Mouse (Mus musculus) thymus, postnatal 4 days (tissue): Measurements from ENCODE around the gene Cic.

ENCODE experiments used
- DNase-seq: peaks from one replicate; pipeline ENCODE4 v3.0.0; 2021

Cic gene

DNA sequence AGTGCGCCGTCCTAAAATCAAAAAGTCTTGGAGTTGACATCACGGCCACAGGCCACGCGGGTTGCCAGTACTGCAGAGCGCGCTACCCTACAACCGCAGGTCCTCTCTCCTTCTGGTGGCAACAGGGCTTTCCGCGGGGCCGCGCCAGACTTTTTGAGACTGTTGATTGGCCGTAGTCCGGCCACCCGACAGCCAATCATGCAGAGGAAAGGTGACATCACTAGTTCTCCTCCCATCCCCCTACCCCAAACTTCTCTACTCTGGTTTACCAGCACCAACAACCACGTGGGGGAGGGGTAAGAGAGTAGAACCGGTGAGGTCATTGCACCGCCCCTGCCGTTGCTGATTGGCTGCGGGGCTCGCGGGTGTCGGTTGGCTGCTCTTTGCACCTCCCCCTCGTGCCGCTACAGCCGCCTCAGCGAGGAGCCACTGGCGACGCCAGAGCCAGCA is at the start of gene Cic:
Cic (plus strand) TSS at position 404 of the 450 bp plus-strand sequence.
- peak; percentile 96 for DNase-seq

DNA sequence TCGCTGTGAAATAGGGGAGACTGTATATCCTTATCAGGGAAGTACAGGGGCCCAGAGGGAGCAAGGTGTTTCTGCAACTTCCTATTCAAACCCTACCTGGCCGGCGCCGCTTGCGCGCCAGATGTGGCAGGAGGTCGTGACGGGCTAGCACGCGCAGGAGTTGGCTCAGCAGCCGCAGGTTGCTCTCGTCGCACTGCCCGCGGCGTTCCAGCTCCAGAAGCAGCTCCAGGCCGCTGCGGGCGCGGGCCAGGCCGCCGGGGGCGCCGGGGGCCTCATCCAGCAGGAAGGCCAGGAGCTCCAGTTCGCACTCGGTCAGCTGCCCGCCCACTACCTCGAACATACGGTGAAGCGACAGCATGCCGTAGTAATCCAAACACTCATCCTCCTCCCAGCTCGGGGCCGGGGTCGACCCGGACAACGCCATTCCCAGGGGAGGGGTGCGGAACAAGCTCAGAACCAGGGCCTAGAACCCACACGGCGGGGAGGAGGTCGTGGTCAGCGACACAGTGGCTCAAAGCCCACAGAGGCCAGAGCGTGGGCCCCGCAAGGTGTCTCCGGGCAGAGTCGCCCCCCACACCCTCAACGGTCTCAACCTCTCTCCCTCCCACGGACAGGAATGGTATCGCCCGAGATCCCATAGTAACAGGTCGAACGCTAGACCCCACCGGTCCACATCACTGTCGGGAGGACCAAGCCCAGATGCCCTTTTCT is 48.6 kb upstream of the Cic start:
- DNase-seq, result peak; percentile 83

DNA sequence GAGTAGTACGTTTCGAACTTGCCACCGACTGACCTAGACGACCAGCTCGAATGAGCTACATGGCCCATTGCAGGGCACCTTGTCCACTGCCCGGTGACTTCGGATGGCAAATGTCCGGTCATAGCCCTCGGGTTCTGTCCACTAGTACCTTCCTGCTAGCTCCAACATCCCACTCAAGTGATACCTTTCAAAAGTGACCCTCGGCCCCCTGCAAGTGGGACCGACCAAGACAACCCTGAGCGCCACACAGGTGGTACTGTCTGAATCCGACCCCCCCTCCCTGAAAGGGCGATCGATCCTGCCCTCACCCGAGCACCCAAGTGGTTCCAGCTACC is 48.1 kb upstream of the Cic start:
- DNase-seq, result no peak

DNA sequence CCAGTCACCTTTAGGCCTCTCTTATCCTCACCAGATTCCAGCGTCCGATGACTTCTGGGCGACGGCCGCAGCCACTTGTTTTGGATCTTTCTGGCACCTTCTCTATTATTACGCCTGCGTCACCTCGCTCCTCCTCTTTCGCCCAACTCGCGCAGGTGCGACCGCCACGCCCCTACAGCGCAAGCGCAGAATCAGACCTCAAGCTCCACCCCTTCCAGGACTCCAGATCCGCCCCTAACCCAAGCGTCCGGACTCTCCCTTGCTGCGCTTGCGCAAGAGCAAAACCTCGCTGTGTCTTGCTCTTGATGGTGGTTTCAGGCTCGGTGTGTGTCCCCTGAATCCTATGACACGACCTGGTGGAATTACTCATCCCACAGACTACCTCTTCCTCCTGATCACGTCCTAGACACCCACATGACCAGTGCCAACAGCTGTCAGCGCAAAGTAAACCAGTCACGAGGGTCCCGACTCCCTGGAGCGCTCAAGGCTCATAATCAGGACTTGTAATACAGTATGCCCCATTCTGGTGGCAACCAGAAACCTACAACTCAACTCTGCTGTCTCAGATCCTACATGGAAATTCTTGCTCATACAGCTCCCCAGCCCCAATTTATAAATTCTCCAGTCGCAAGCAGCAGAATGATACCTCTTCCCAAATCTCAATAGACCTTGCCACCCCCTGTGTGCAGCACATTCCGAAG is 47.6 kb upstream of the Cic start:
- DNase-seq, result peak; percentile 96

DNA sequence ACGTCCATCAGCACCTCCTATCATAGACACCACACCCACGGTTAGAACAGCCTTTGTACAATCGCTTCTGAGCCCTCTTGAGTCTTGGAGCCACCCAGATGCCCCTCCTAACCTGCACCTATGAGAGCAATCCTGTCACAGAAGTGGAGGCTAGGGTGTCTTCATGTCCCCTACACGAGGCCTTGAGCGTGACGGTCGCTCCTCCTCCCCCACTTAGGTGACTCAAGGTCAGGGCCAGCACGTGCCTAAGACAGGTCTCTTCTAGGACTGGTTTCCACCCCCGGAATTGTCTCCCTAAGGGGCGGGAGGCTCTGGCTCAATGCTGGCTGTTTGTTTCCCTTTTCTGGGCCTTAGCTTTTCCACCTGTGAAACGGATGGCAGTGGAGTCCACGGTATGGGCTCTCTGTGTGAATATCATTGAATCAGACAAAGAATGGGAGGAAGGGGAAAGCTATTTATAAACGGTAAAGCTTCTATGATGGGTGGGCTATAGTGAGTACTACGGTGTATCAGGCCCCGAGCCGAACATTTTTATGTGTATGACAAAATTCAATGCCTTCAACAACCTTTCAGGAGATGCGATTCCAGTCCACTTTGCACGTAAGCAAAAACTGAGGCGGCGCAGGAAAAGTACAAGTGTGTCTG is 46.9 kb upstream of the Cic start, which contains the start of gene Dedd2:
Dedd2 (minus strand) TSS at position 159 of the 645 bp plus-strand sequence.
- DNase-seq, result no peak

DNA sequence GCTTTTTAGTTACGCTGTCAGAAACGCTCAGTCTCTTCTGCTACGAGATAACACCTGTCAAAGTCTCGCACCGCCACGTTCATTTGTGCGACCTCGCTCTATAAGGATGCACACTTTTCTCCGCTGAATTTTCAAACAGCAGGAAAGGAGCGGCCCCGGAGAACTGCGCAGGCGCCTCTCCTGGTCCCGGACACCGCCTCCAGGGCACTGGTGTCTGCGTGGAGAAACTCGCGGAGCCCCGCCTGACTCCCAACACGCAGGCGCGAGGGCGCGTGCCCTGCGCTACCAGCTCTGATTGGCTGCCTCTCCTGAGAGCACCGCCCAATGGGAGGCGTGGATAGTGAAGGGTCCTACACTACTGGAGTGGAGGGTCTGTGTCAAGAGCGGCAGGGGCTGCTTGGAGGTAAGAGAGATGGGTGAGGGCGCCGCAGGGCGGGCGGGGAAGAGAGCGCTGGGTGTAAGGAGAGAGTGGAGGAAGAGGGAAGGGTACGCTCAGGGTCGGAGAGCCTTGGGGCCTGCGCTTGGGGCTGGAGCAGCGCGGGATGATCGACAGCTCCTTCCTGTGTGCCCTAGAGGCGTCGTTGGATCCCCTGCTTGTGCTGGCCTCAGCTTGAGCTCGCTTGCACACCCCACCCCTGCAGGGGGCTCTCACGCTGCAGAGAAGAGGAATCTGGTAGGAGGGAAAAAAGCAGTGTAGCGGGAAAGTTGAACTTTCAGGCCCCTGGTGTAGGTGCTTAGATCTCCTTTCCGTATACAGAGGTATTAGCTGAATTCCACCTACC is 46.2 kb upstream of the Cic start, which contains the start of gene Zfp526:
Zfp526 (plus strand) TSS at position 324 of the 782 bp plus-strand sequence.
- DNase-seq, result peak; percentile 97

DNA sequence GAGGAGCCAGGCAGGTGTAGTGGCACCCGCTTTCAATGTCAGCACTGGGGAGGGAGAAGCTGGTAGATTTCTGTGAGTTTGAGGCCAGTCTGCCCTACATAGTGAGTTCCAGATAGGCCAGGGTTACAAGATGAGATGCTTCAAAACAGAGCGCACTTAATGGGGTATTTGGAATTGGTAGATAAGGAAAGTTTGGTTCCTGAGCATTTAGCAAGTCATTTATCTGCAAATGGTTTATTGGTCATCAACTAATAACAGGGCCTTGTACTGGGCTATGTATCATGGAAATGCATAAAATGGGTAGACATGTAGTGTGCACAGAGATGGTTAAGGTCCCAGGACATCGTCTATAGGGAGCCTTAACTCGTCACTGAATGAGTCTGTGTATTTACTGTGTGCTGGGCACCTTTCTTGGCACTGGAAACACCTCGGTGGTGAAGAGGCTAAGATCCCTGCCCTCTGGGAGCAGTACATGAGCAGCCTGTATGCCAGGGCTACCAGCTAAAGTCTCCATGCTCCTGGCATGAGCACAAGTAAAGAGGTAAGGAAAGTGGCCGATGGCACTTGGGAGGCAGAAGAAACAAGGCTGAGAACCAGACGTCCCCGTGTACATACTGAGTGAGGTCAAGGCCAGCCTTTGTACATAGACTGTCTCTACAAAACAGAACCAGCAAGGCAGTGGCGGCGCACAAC is 45.1 kb upstream of the Cic start:
- DNase-seq, result no peak

DNA sequence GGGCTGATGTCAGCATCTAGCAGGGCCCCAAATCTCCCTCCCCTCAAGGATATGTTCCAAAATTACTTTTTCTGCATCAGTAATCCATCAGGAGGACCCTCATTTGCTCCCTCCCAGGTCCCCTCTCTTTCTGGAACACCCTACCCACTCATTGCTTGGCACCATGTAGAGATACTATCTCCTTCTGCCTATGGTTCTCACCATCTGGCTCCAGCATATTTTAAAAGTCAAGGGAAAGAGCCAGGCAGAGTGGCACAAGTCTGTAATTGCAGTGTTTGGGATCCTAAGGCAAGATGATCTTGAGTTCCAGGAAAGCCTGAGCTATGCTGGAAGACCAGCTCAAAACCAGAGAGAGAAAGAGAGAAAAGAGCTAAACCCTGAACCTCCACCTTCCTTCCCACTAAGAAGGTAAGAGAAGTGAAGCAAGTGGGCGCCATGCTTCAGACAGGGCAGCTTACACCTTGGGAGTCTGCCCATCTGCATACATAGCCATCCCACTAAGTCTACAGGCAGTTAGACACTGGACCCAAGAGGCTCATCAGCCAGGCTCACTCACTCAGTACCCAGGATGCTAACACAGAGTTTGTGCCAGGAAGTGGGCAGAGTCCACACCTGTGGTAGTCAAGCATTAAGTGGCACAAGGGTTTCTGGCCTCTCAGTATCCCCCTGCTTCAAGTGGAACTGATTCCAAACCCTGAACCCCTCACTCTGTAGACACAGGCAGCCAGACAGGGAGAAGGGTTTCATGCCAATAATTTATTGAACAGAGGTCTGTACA is 39.8 kb upstream of the Cic start:
- DNase-seq, result no peak

DNA sequence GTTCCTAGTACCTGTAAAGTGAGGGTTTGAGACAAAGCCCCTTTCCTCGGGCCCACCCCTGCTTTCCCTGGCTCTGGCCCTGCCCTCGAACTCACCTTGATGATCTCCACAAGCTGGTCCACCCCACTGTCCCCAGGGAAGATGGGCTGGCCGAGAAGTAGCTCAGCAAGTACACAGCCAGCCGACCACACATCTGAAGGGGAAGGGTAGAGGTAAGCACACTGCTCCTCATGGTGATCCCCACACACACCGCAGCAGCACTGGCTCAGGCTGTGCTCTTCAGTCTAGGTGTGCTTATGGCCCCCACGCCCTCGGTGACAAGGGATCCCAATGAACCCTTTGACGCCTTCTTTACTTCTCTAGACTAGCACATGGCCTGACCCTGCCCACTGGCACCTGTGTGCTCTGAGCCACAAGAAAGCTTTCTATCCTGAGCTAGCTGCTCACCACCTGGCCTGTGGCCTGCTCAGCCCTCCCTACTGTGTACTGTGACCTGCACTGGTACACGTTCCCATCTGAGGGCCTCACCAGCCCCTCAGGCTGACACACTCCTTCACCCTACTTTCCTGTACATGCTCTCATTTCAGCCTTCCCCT is 36.7 kb upstream of the Cic start:
- no peak for DNase-seq

DNA sequence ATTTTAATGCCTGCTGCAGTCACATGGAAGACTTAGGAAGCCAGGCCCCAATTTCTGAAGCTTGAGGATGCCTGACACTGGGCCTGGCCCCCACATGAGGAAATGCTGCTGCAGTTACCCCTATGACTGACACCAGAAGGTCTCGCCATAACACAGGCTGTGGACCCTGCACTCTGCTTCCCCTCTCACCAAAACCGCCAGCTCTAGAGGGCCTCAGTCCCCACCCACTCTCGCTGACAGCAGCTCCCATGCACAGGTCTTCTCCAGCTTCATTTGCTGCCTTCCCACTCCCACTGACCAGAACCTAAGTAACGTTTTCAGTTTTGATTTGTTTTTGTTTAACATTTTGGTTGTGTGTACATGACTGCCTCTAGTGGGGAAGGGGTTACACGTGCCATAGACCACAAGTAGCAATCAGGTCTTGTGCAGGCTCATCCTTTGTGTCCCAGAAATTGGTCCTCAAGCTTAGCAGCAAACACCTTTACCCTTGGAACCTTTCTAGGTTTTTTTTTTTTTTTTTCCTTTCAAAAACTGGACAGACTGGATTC is 35.3 kb upstream of the Cic start:
- DNase-seq, result no peak

DNA sequence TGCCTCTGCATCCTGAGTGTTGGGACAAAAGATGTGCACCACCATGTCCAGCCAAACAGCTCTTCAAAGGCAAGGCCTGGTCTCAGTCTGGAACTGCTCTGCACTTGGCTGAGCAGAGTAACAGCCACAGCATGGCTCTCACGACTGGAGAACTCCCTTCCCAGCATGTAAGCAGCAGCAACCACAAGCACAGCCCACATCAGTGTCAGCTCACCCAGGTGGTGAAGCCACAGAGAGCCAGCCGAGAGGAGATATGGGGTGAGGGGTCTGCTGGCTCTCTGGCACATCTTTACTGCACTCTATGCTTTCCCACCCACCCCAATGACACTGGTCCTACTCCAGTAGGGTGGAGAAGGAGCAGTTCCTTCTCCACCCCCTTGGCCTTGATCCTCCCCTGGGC is 34.4 kb upstream of the Cic start:
- peak; percentile 75 for DNase-seq

DNA sequence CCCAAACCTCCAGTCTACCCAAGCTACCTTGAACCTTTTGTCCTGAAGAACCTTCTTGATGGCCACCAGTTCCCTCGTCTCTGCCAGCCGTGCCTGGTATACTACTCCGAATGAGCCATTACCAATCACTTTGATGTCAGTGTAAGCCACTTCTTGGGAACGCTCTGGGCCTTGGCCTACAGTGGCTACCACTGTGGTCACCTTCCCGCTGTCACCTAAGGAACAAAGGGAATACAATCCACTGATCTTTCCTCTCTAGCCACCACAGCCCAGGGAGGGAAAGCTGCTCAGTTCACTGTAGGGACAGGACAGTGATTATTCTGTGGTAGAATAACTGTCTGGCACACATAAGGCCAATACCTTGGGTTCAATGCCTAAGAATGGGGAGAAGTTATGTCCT is 32.0 kb upstream of the Cic start:
- DNase-seq, result peak; percentile 24

DNA sequence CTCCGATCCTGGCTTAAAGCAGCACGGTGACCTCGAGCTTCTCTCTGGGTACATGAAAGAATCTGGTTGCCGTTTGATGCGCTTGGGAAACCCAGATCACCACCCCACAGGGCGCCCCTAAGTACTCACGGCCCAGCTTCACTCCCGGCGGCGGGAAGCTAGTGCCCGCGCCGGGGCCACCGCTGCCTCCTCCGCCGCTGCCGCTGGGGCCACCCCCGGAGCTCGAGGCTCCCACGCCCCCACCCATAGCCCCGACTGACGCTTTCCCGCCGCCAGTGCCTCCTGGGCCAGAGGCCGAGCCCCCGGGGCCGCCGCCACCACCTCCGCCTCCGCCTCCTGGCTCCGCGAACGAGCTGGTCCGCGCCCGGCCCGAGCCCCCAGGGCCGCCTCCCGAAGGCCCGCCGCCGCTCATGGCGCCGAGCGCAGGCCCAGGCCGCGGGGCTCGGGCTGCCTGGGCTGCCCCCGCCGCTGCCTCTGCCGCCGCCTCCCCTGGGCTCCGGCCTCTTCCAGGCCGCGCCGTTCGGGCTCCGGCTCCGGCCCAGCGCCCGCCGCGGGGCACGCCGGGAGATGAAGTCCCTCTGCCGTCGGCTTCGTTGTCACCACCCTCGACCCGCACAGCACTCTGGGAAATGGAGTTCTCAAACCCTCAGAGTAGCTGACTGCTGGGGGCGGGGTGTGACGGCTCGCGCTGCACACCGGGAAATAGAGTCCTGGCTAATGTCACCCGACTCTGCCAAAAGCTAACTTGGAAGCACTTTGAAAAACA is 30.1 kb upstream of the Cic start, which contains the start of gene Gsk3a:
Gsk3a (minus strand) TSS at position 603 of the 766 bp plus-strand sequence.
- peak; percentile 98 for DNase-seq

DNA sequence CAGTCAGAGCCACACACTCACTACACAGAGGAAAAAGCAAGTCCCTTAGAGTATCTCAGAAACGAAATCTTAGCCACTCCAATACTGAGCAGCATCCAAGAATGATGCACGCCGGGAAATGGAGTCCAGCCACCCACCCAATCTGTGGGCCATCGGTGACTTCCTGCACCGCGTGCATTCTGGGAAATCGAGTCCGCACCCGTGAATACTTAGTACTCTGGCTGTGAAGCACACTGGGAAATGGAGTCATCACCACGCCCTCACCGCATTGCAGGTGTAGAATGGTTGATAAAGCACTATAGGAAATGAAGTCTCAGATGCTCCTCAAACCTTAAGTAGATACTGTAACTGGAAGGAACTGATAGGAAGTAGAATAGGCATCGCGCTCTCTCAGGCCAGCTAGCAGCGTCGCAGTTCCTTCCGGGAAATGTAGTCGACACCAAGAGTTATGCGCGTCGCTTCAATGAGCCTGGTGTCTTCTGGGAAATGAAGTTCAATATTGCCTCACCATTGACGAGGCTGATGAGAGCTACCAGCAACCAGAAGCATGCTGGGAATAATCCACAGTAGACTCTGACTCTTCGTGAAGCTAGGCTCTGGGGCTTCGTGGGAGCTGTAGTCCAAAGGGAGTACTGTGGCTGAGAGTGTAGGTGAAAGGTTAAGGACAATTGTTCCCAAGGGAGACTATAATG is 29.3 kb upstream of the Cic start:
- DNase-seq, result peak; percentile 89

DNA sequence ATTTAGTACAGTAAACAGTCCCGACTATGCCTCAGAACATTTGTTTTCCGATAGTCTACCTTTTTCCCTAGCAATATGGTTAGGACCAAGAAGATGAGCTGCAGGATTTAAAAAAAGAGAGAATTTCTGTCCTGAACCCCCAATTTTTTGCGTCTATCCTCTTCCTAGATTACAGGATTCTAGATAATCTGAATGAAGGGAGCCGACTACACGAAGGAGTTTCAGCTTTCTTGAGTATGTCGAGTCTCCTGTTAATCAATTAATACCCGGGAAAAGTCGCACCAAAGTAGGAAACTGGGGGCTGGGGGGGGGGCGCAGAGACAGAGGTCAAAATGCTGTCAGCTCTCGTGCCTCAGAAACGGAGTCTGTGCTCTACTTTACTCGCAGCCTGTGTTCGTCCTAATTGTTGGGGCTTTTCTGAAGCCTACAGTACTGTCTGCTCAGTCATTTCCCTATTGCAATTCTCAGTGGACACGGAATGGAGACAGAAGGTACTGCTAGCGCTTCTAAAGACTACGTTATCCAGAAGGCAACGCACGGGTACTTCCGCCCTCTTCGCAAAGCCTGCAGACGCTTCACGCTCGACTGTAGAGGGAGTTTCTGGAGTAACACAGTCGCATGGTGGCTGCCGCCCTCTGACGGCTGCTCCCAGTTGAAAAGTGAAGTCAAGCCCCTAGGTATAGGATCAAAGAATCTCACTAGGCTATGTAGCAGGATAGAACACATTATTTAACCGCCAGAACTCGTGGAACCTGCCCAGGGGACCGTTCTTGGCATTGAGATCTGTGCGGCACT is 28.5 kb upstream of the Cic start:
- DNase-seq, result peak; percentile 84

DNA sequence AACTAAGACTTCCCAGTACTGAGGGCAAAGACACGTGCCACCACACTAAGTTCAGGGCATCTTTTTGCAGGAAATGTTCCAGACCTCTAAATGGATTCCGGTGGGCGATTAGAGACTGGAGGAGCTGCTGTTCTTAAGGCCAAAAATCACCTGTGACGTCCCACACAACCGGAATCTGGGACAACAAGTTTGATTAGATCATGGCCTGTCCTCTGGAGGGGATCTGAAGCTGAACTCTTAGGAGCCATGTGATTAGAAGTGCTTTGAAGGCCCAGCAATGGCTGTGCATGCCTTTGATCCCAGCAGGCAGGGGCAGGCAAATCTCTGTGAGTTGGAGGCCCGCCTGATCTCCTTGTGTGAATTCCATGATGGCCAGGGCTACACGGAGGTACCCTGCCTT is 26.9 kb upstream of the Cic start:
- DNase-seq, result no peak

DNA sequence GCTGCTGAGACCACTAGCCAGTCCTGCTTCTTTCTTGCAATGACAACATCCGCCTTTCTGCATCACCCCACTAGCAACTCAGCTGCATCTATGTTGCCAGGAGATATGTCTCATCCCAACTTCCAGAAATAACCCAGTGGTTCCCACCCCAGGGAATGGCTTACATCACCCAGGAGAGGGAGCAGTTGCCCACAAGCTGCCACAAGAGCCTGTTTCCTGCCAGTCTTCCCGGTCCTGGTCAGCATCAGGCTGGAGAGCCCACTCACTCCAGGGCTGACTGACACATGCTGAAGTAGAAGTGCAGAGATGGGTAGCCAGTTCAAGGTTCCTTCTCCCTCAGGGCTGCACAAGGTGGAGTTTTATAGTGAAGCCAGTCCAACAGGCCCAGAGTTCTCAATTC is 26.4 kb upstream of the Cic start:
- no peak for DNase-seq

DNA sequence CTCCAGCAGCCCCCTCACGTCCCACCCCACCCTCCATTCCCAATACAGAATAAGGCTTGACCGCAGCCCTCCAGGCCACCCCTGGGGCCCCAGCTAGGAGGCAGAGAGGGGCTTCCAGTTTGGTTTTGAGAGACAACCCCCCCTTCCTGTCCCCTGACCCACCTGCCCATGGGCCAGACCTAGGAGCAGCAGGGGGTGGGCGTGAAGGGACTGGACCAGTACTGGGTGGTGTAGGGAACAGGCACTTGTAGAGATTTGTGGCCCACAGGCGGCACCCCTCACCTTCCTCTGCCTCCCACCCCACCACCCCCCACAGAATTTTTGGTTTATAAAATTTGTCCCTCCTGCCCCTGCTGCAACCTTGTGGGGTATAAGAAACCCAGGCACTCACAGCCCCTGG is 24.1 kb upstream of the Cic start:
- no peak for DNase-seq
